Mouse (Mus musculus) CH12.LX (cell line): Measurements from ENCODE around the gene Prkca.

Experiments
- CHD1 ChIP-seq: IDR thresholded peaks from 2 replicates; pipeline ENCODE4 v1.6.1; 2012; ENCODE audit warnings: low read depth, low read length, improper control_type of control experiment, inconsistent platforms
- CTCF ChIP-seq, 2 experiments: IDR thresholded peaks in 1 of 2; conservative IDR thresholded peaks in 1 of 2; 2 replicates each; pipeline ENCODE4 v1.5.1; 2011 to 2012; ENCODE audit warnings: low read depth in 2 of 2, low read length in 2 of 2, improper control_type of control experiment in 1 of 2, inconsistent platforms in 1 of 2, mild to moderate bottlenecking in 1 of 2, moderate library complexity in 1 of 2
- ELF1 ChIP-seq: IDR thresholded peaks from 2 replicates; pipeline ENCODE4 v1.6.1; 2014; ENCODE audit warnings: low read depth, mild to moderate bottlenecking, inconsistent platforms, low read length, improper control_type of control experiment

- TF ChIP-seq CHD1: no peak
- no peak for TF ChIP-seq ELF1
- TF ChIP-seq CTCF (conservative IDR thresholded peaks at IDR 0.05 in 1 of 2, IDR thresholded peaks at IDR 0.05 in 1 of 2; ENCODE audit: low read depth in 2 of 2, low read length in 2 of 2): no peak
Measured at GRCm38 (mm10) chr11:108315736-108316135, 28.0 kb downstream of the Prkca start.
